Mouse (Mus musculus) hindbrain, embryonic 11.5 days (tissue): Measurements from ENCODE around the gene Ccdc177. TPM values are rescaled to one million over a fixed set of nuclear protein-coding genes. Genes with fewer than 3 reads are reported as not detected.

Experiments used
- ATAC-seq: fragments of 200-750 bp; cut with Nextera tagmentation; 2 replicates; pipeline ENCODE4 v1.8.0; 2017; ENCODE audit warnings: mild to moderate bottlenecking, moderate TSS enrichment, moderate library complexity; ENCODE audit not compliant: low FRiP score
- DNase-seq: peaks from one replicate; pipeline ENCODE4 v3.0.0-alpha.2; 2015; ENCODE audit warnings: low spot score
- H3K27ac ChIP-seq: fragments of 300-500 bp; sonication (generic); 2 replicates; pipeline ENCODE4 v1.5.1; 2014; ENCODE audit warnings: mild to moderate bottlenecking, low read depth, low read length
- H3K27me3 ChIP-seq: fragments of 300-500 bp; sonication (generic); 2 replicates; pipeline ENCODE4 v1.6.1; 2014; ENCODE audit warnings: mild to moderate bottlenecking, low read length, moderate library complexity, mixed read lengths; ENCODE audit not compliant: control insufficient read depth, insufficient read depth
- H3K36me3 ChIP-seq: fragments of 300-500 bp; sonication (generic); 2 replicates; pipeline ENCODE4 v1.6.1; 2014; ENCODE audit warnings: mild to moderate bottlenecking, low read length, moderate library complexity, mixed read lengths; ENCODE audit not compliant: control insufficient read depth, insufficient read depth
- H3K4me1 ChIP-seq: fragments of 300-500 bp; sonication (generic); replicated peaks from 2 replicates; pipeline ENCODE4 v1.6.1; 2014; ENCODE audit warnings: low read length, mixed read lengths; ENCODE audit not compliant: control insufficient read depth, insufficient read depth
- H3K4me2 ChIP-seq: fragments of 300-500 bp; sonication (generic); replicated peaks from 2 replicates; pipeline ENCODE4 v1.6.1; 2014; ENCODE audit warnings: mild to moderate bottlenecking, low read depth, low read length
- H3K4me3 ChIP-seq: fragments of 300-500 bp; sonication (generic); 2 replicates; pipeline ENCODE4 v1.5.1; 2014; ENCODE audit warnings: low read depth, low read length
- H3K9ac ChIP-seq: fragments of 300-500 bp; sonication (generic); 2 replicates; pipeline ENCODE4 v1.6.1; 2014; ENCODE audit warnings: low read depth, low read length
- H3K9me3 ChIP-seq: fragments of 300-500 bp; sonication (generic); 2 replicates; pipeline ENCODE4 v1.6.1; 2016; ENCODE audit warnings: low read length; ENCODE audit not compliant: control insufficient read depth
- WGBS: fragments of 180-500 bp; shearing (Covaris S2); extraction: QIAGEN DNeasy Blood & Tissue Kit; methylation state at CpG from one replicate; pipeline ENCODE4 v1.1.7; 2014; 5-methylcytosine and 5-hydroxymethylcytosine counted together
- polyA plus RNA-seq: library from polyadenylated mRNA; unstranded; fragments of >200 nt; fragmentation: Nextera tagmentation; extraction: Ambion mirVana; gene quantifications from 2 replicates; pipeline ENCODE4 v1.2.1, GENCODE M21; 2014

Ccdc177 gene
- polyA plus RNA-seq, 1 experiment from 2014 or later: 4.6 TPM

- no peak overlapping the region for H3K4me3 ChIP-seq
- ATAC-seq (no peak), DNase-seq (no peak)
- H3K9ac ChIP-seq: no peak overlapping the region
- no peak overlapping the region for H3K27ac ChIP-seq
- no peak overlapping the region for H3K4me2 ChIP-seq
- no peaks in the 10 kb centered on the region for H3K9me3 ChIP-seq
- H3K36me3 ChIP-seq: no peaks in the 10 kb centered on the region
- H3K4me1 ChIP-seq: no peaks in the 10 kb centered on the region; the same call in 1 of the 2 replicates
- whole genome bisulfite sequencing: 55% methylated on average over 12 of the region's 12 CpGs
- H3K27me3 ChIP-seq: no peaks in the 10 kb centered on the region
Measured at GRCm38 (mm10) chr12:80720507-80720906, 40.0 kb downstream of the Ccdc177 start.

- no peak overlapping the region for H3K4me2 ChIP-seq
Measured at GRCm38 (mm10) chr12:80719141-80719540, 41.3 kb downstream of the Ccdc177 start.

GRCm38 (mm10) chr12:80715915-80716314 lies 44.6 kb downstream of the Ccdc177 start:
- 78% methylated on average over 6 of the region's 6 CpGs for WGBS
- H3K27ac ChIP-seq: no peak overlapping the region
- H3K4me1 ChIP-seq: no peaks in the 10 kb centered on the region; the same call in 1 of the 2 replicates
- no peak overlapping the region for H3K4me3 ChIP-seq
- no peak for DNase-seq
- H3K9me3 ChIP-seq: no peaks in the 10 kb centered on the region
- no peak for ATAC-seq
- H3K27me3 ChIP-seq: no peaks in the 10 kb centered on the region
- no peak overlapping the region for H3K9ac ChIP-seq
- H3K36me3 ChIP-seq: no peaks in the 10 kb centered on the region
- H3K4me2 ChIP-seq: no peak overlapping the region

More at GRCm38 (mm10) chr12:80719141-80719540, 41.3 kb downstream of the Ccdc177 start:
- no peak overlapping the region for H3K27ac ChIP-seq
- H3K9me3 ChIP-seq: no peaks in the 10 kb centered on the region
- ATAC-seq (no peak), DNase-seq (no peak)
- H3K9ac ChIP-seq: no peak overlapping the region
- H3K27me3 ChIP-seq: no peaks in the 10 kb centered on the region
- H3K4me1 ChIP-seq: no peaks in the 10 kb centered on the region; the same call in 1 of the 2 replicates
- H3K4me3 ChIP-seq: no peak overlapping the region
- H3K36me3 ChIP-seq: no peaks in the 10 kb centered on the region
- WGBS: 70% methylated on average over 2 of the region's 2 CpGs

- ATAC-seq (no peak), DNase-seq (no peak)
- no peaks in the 10 kb centered on the region for H3K36me3 ChIP-seq
- no peak overlapping the region for H3K27ac ChIP-seq
- H3K4me1 ChIP-seq: 0 out of 2 replicates have a peak, but pooled peaks cover 2% of the 10 kb centered on the region
- H3K27me3 ChIP-seq: no peaks in the 10 kb centered on the region
- no peak overlapping the region for H3K4me2 ChIP-seq
- no peaks in the 10 kb centered on the region for H3K9me3 ChIP-seq
- no peak overlapping the region for H3K4me3 ChIP-seq
- no peak overlapping the region for H3K9ac ChIP-seq
- WGBS: 72% methylated on average over 6 of the region's 6 CpGs
Measured at GRCm38 (mm10) chr12:80706915-80707604, 53.4 kb downstream of the Ccdc177 start.

GRCm38 (mm10) chr12:80706208-80706914 lies 54.1 kb downstream of the Ccdc177 start:
- Histone ChIP-seq H3K36me3 (no peaks in the 10 kb centered on the region), H3K4me2 (no peak overlapping the region), H3K27me3 (no peaks in the 10 kb centered on the region), H3K9me3 (no peaks in the 10 kb centered on the region), H3K27ac (no peak overlapping the region), H3K4me3 (no peak overlapping the region), H3K4me1 (0 out of 2 replicates have a peak, but pooled peaks cover 2% of the 10 kb centered on the region), H3K9ac (no peak overlapping the region)
- ATAC-seq: no peak
- DNase-seq: no peak
- WGBS: 62% methylated on average over 11 of the region's 11 CpGs

Other genes starting within 250 kb of the Ccdc177 start
- 8.6 and 9.1 TPM in 2 replicates for gene Galnt16, start 242.4 kb downstream of the Ccdc177 start, polyA plus RNA-seq
- 24.9 and 25.6 TPM in 2 replicates for gene Slc39a9, start 116.8 kb downstream of the Ccdc177 start, polyA plus RNA-seq
- 322 and 356 TPM in 2 replicates for gene Erh, start 116.3 kb downstream of the Ccdc177 start, polyA plus RNA-seq
- 1.1 and 1.2 TPM in 2 replicates for gene Plekhd1, start 68.1 kb downstream of the Ccdc177 start, polyA plus RNA-seq
- 17.7 and 18.2 TPM in 2 replicates for gene Susd6, start 29.8 kb upstream of the Ccdc177 start, polyA plus RNA-seq
- 291 and 446 TPM in 2 replicates for gene Srsf5, start 184.8 kb upstream of the Ccdc177 start, polyA plus RNA-seq
- gene Slc10a1, start 208.0 kb upstream of the Ccdc177 start, polyA plus RNA-seq: 0.51 and 0.63 TPM in 2 replicates